18 mouse cellular contexts compared by ENCODE assay signal in genomic region chr2:117614772-117615171, GRCm38 (mm10).
DNase-seq lines count a peak whose midpoint lies in the region; ATAC-seq and TF ChIP-seq lines count a peak whose summit lies in the region.
"Had no signal": no experiment of that assay in that cellular context is flagged by ENCODE, and none has a peak within 500 bp of the region (broad histone marks: within the 10 kb centered on the region; RNA-seq: fewer than 3 reads in every experiment).

No protein-coding gene starts in this region.

- H3K9me3 ChIP-seq in hindbrain, embryonic 11.5 days (ENCODE audit: control insufficient read depth, low read length), result no peaks in the 10 kb centered on the region
- no peaks in the 10 kb centered on the region for H3K9me3 ChIP-seq in hindbrain, embryonic 14.5 days (ENCODE audit: control insufficient read depth, low read length)
- no peaks in the 10 kb centered on the region for H3K9me3 ChIP-seq in embryonic facial prominence, embryonic 12.5 days
- H3K9me3 ChIP-seq in neural tube, embryonic 11.5 days (ENCODE audit: control insufficient read depth, low read length), result no peaks in the 10 kb centered on the region
- H3K9me3 ChIP-seq: embryonic facial prominence, embryonic 15.5 days; heart, embryonic 12.5 days; intestine, embryonic 15.5 days; midbrain, embryonic 13.5 days had no signal

- TF ChIP-seq POLR2A in brain, embryonic 14.5 days (IDR thresholded peaks at IDR 0.05; ENCODE audit: borderline replicate concordance, extremely low read depth, insufficient read depth, insufficient read length, poor library complexity, severe bottlenecking), result no peak

- no peaks in the 10 kb centered on the region for H3K27me3 ChIP-seq in hindbrain, embryonic 11.5 days (ENCODE audit: control insufficient read depth, insufficient read depth, low read length)
- no peaks in the 10 kb centered on the region for H3K27me3 ChIP-seq in hindbrain, embryonic 14.5 days (ENCODE audit: control insufficient read depth, insufficient read depth, low read length)
- H3K27me3 ChIP-seq in embryonic facial prominence, embryonic 12.5 days, result no peaks in the 10 kb centered on the region
- H3K27me3 ChIP-seq in neural tube, embryonic 11.5 days (ENCODE audit: control insufficient read depth, insufficient read depth, low read length), result no peaks in the 10 kb centered on the region
- H3K27me3 ChIP-seq: embryonic facial prominence, embryonic 15.5 days; heart, embryonic 12.5 days; intestine, embryonic 15.5 days; midbrain, embryonic 13.5 days had no signal

- no peak for TF ChIP-seq CTCF in brain, embryonic 14.5 days (IDR thresholded peaks at IDR 0.05; ENCODE audit: borderline replicate concordance, extremely low read depth, insufficient read depth, insufficient read length)

- no peak overlapping the region for H3K9ac ChIP-seq in hindbrain, embryonic 11.5 days (ENCODE audit: low read depth, low read length)
- no peak overlapping the region for H3K9ac ChIP-seq in hindbrain, embryonic 14.5 days
- H3K9ac ChIP-seq in embryonic facial prominence, embryonic 12.5 days, result no peak overlapping the region
- no peak overlapping the region for H3K9ac ChIP-seq in neural tube, embryonic 11.5 days (ENCODE audit: low read length)
- H3K9ac ChIP-seq: embryonic facial prominence, embryonic 15.5 days; heart, embryonic 12.5 days; intestine, embryonic 15.5 days; lung, embryonic 14.5 days; midbrain, embryonic 13.5 days had no signal

- ATAC-seq in hindbrain, embryonic 11.5 days (ENCODE audit: low FRiP score), result no peak
- no peak for ATAC-seq in hindbrain, embryonic 14.5 days (ENCODE audit: low FRiP score)
- no peak for ATAC-seq in embryonic facial prominence, embryonic 12.5 days (ENCODE audit: insufficient number of reproducible peaks, insufficient read depth, low FRiP score, low TSS enrichment)
- no peak; the same call in 1 of the 2 replicates for ATAC-seq in neural tube, embryonic 11.5 days (ENCODE audit: insufficient read depth, low FRiP score, low TSS enrichment)
- ATAC-seq: intestine, embryonic 15.5 days; midbrain, embryonic 13.5 days had no signal

- DNase-seq in hindbrain, embryonic 11.5 days (ENCODE audit: low spot score), result peak; percentile 15
- DNase-seq in hindbrain, embryonic 14.5 days (ENCODE audit: low spot score), result no peak
- DNase-seq in brain, embryonic 14.5 days (ENCODE audit: low read depth), result peak; percentile 2
- DNase-seq in neural tube, embryonic 11.5 days (ENCODE audit: low spot score), result peak; percentile 37
- no peak for DNase-seq in layer of hippocampus, adult 9-11 months
- DNase-seq in left cerebral cortex, adult 9 months (ENCODE audit: low spot score in 2 of 2), result no peak
- DNase-seq in heart, postnatal 36 days, result no peak
- DNase-seq: cerebellum, postnatal 25 days; lung, embryonic 14.5 days; right cerebral cortex, postnatal 4 days; thymus, postnatal 14 days had no signal

- H3K36me3 ChIP-seq in hindbrain, embryonic 11.5 days (ENCODE audit: control insufficient read depth, insufficient read depth, low read length), result no peaks in the 10 kb centered on the region
- no peaks in the 10 kb centered on the region for H3K36me3 ChIP-seq in hindbrain, embryonic 14.5 days (replicated peaks; ENCODE audit: control insufficient read depth, insufficient read depth)
- no peaks in the 10 kb centered on the region for H3K36me3 ChIP-seq in embryonic facial prominence, embryonic 12.5 days
- H3K36me3 ChIP-seq in neural tube, embryonic 11.5 days (ENCODE audit: control insufficient read depth, insufficient read depth, low read length), result no peaks in the 10 kb centered on the region
- H3K36me3 ChIP-seq: embryonic facial prominence, embryonic 15.5 days; heart, embryonic 12.5 days; intestine, embryonic 15.5 days; midbrain, embryonic 13.5 days had no signal

- WGBS in hindbrain, embryonic 11.5 days, result 36% methylated on average over 1 of the region's 1 CpGs
- WGBS in hindbrain, embryonic 14.5 days, result 48% methylated on average over 1 of the region's 1 CpGs
- 31% methylated on average over 1 of the region's 1 CpGs for WGBS in embryonic facial prominence, embryonic 12.5 days
- WGBS in neural tube, embryonic 11.5 days, result 24% methylated on average over 1 of the region's 1 CpGs

- no peaks in the 10 kb centered on the region for H3K4me1 ChIP-seq in hindbrain, embryonic 11.5 days (replicated peaks; ENCODE audit: control insufficient read depth, insufficient read depth, low read length)
- 0 out of 2 replicates have a peak, but pooled peaks cover 3% of the 10 kb centered on the region for H3K4me1 ChIP-seq in hindbrain, embryonic 14.5 days (replicated peaks; ENCODE audit: control insufficient read depth, insufficient read depth, low read length)
- H3K4me1 ChIP-seq in embryonic facial prominence, embryonic 12.5 days, result peaks cover 5% of the 10 kb centered on the region; the same call in 1 of the 2 replicates
- peaks cover 3% of the 10 kb centered on the region; the same call in 1 of the 2 replicates for H3K4me1 ChIP-seq in neural tube, embryonic 11.5 days (ENCODE audit: control insufficient read depth, insufficient read depth, low read length)
- H3K4me1 ChIP-seq: embryonic facial prominence, embryonic 15.5 days; intestine, embryonic 15.5 days; midbrain, embryonic 13.5 days had no signal

- H3K4me3 ChIP-seq in hindbrain, embryonic 11.5 days (ENCODE audit: low read depth, low read length), result no peak overlapping the region
- H3K4me3 ChIP-seq in hindbrain, embryonic 14.5 days (replicated peaks; ENCODE audit: low read length), result no peak overlapping the region
- H3K4me3 ChIP-seq in embryonic facial prominence, embryonic 12.5 days, result no peak overlapping the region
- no peak overlapping the region for H3K4me3 ChIP-seq in neural tube, embryonic 11.5 days (ENCODE audit: low read depth, low read length)
- H3K4me3 ChIP-seq: embryonic facial prominence, embryonic 15.5 days; heart, embryonic 12.5 days; intestine, embryonic 15.5 days; midbrain, embryonic 13.5 days had no signal

- no peak overlapping the region for H3K4me2 ChIP-seq in hindbrain, embryonic 11.5 days (replicated peaks; ENCODE audit: low read depth, low read length)
- no peak overlapping the region for H3K4me2 ChIP-seq in hindbrain, embryonic 14.5 days (replicated peaks)
- H3K4me2 ChIP-seq in embryonic facial prominence, embryonic 12.5 days (replicated peaks), result no peak overlapping the region
- no peak overlapping the region for H3K4me2 ChIP-seq in neural tube, embryonic 11.5 days (ENCODE audit: low read depth)
- H3K4me2 ChIP-seq: embryonic facial prominence, embryonic 15.5 days; heart, embryonic 12.5 days; intestine, embryonic 15.5 days; liver, embryonic 11.5 days; lung, embryonic 14.5 days; midbrain, embryonic 13.5 days had no signal

- H3K27ac ChIP-seq in hindbrain, embryonic 11.5 days (ENCODE audit: low read depth, low read length), result no peak overlapping the region
- no peak overlapping the region for H3K27ac ChIP-seq in hindbrain, embryonic 14.5 days
- H3K27ac ChIP-seq in embryonic facial prominence, embryonic 12.5 days, result 0 out of 2 replicates have a peak overlapping the region, but pooled peaks have one; percentile 9
- no peak overlapping the region for H3K27ac ChIP-seq in neural tube, embryonic 11.5 days (ENCODE audit: low read depth, low read length)
- H3K27ac ChIP-seq: embryonic facial prominence, embryonic 15.5 days; intestine, embryonic 15.5 days; macrophage; midbrain, embryonic 13.5 days had no signal

- intact Hi-C loops in heart, postnatal 36 days (cut with DNase I), result no loop called here

Comparison
In these comparisons a context has a peak if more than half of its experiments do, and no peak if none do; other contexts are left out.
1. DNase-seq: peak in hindbrain, embryonic 11.5 days (single experiment), brain, embryonic 14.5 days (single experiment) and neural tube, embryonic 11.5 days (single experiment); none in hindbrain, embryonic 14.5 days (single experiment), layer of hippocampus, adult 9-11 months (single experiment), left cerebral cortex, adult 9 months (0 of 2) and heart, postnatal 36 days (0 of 2).